Mouse (Mus musculus) intestine, postnatal 0 days (tissue): ENCODE measurements around the gene Plppr4. TPM values are rescaled to one million over a fixed set of nuclear protein-coding genes. Genes with fewer than 3 reads are reported as not detected.

Experiments
- ATAC-seq: fragments of 200-750 bp; cut with Nextera tagmentation; 2 replicates; pipeline ENCODE4 v1.8.0; 2017; ENCODE audit warnings: mild to moderate bottlenecking, moderate TSS enrichment, moderate library complexity
- H3K27ac ChIP-seq: fragments of 300-500 bp; sonication (generic); 2 replicates; pipeline ENCODE4 v1.5.1; 2014; ENCODE audit warnings: mild to moderate bottlenecking, low read depth, low read length, moderate library complexity
- H3K27me3 ChIP-seq: fragments of 300-500 bp; sonication (generic); replicated peaks from 2 replicates; pipeline ENCODE4 v1.6.1; 2014; ENCODE audit warnings: low read length, mixed read lengths; ENCODE audit not compliant: control insufficient read depth, insufficient read depth
- H3K36me3 ChIP-seq: fragments of 300-500 bp; sonication (generic); 2 replicates; pipeline ENCODE4 v1.6.1; 2014; ENCODE audit warnings: mild to moderate bottlenecking, moderate library complexity; ENCODE audit not compliant: control insufficient read depth, insufficient read depth
- H3K4me1 ChIP-seq: fragments of 300-500 bp; sonication (generic); replicated peaks from 2 replicates; pipeline ENCODE4 v1.6.1; 2014; ENCODE audit warnings: antibody characterized with exemption, low read length, mixed read lengths; ENCODE audit not compliant: control insufficient read depth, insufficient read depth
- H3K4me2 ChIP-seq: fragments of 300-500 bp; sonication (generic); replicated peaks from 2 replicates; pipeline ENCODE4 v1.6.1; 2014; ENCODE audit warnings: low read depth, mild to moderate bottlenecking, moderate library complexity
- H3K4me3 ChIP-seq: fragments of 300-500 bp; sonication (generic); 2 replicates; pipeline ENCODE4 v1.5.1; 2014; ENCODE audit warnings: low read depth, low read length
- H3K9ac ChIP-seq: fragments of 300-500 bp; sonication (generic); 2 replicates; pipeline ENCODE4 v1.6.1; 2014; ENCODE audit warnings: mild to moderate bottlenecking, low read depth, low read length
- H3K9me3 ChIP-seq: fragments of 300-500 bp; sonication (generic); 2 replicates; pipeline ENCODE4 v1.6.1; 2016; ENCODE audit warnings: mixed run types; ENCODE audit not compliant: control insufficient read depth
- CTCF ChIP-seq: sonication (generic); IDR thresholded peaks from 2 replicates; pipeline ENCODE4 v1.5.1; 2016; ENCODE audit warnings: low read depth, mild to moderate bottlenecking, control low read depth, antibody characterized with exemption, moderate library complexity
- WGBS: fragments of 180-500 bp; shearing (Covaris S2); extraction: QIAGEN DNeasy Blood & Tissue Kit; methylation state at CpG from one replicate; pipeline ENCODE4 v1.1.7; 2014; 5-methylcytosine and 5-hydroxymethylcytosine counted together
- polyA plus RNA-seq: library from polyadenylated mRNA; unstranded; fragments of >200 nt; fragmentation: Nextera tagmentation; extraction: Ambion mirVana; gene quantifications from 2 replicates; pipeline ENCODE4 v1.2.1, GENCODE M21; 2015

Plppr4 gene
- 0.40 and 0.54 TPM in 2 replicates for polyA plus RNA-seq

DNA sequence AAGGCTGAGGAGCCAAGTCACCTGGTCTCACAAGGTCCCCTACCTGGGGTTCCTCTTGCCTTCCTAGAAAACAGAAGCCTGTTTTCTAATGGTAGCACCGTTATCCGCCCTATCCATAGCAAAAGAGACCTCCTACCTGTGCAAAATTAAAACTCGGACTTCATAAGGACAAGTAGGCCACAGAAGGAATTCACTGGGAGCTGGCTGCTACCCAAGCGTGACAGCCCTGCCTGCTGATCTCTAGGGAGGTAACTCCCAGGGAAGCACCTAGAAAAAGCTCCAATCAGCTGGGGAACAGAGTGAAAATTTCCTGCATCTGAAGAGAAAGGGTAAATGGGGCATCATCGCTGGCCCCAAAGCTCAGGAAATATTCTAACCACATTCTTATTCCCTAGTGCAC, at the start of gene Plppr4:
Gene Plppr4 (minus strand): TSS at position 349 of the 400 bp plus-strand sequence.
- TF ChIP-seq CTCF = no peak
- Histone ChIP-seq H3K9me3 (no peaks in the 10 kb centered on the region), H3K4me1 (no peaks in the 10 kb centered on the region), H3K9ac (no peak within 1 kb of the TSS), H3K27ac (no peak within 1 kb of the TSS), H3K36me3 (no peaks in the 10 kb centered on the region), H3K4me3 (peak within 1 kb of the TSS; percentile 32), H3K4me2 (peak within 1 kb of the TSS; percentile 72), H3K27me3 (peaks cover 3% of the 10 kb centered on the region; the same call in 1 of the 2 replicates)
- 45% methylated on average over 5 of the region's 5 CpGs for WGBS
- no peak for ATAC-seq

DNA sequence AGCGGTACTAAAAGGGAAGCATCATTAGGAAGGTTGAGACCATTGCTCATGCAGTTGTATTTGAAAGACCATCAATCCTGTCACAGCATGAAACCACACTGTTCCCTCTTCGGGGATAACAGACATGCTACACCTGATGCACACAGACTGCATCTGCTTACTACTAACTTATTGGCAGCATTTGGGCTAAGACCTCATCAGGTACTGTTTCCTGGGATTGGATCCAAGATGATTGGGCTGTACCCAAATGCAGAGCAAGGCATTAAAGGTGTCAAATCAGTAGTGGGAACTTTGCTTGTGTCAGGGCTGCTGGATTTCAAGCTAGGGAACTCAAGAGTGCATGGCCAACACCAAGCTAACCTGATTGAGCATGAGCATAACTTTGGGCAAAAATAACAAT, 45.1 kb upstream of the Plppr4 start:
- Histone ChIP-seq H3K4me1 (no peaks in the 10 kb centered on the region), H3K4me3 (no peak overlapping the region), H3K27ac (no peak overlapping the region), H3K9ac (no peak overlapping the region), H3K4me2 (no peak overlapping the region), H3K27me3 (no peaks in the 10 kb centered on the region), H3K36me3 (no peaks in the 10 kb centered on the region), H3K9me3 (no peaks in the 10 kb centered on the region)
- no peak for TF ChIP-seq CTCF
- 95% methylated on average over 2 of the region's 2 CpGs for WGBS
- ATAC-seq = no peak

DNA sequence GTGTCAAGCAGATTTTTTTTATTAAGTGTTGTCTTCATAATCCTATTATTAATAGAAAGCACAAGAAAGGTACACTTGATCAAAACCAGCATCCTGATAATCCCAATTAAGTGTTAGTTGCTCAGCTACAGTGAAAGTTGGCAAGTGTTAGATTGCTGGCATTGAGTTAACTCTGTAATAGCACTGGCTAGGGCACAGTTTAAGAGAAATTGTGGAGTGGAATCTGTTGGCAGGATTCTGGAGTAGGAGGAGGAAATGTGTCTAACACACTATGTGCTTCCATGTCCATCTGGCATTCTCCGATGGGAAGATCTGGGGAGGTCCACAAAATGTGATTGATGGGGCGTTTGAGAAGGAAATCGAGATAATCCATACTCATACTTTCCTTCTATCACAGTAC, 43.1 kb upstream of the Plppr4 start:
- no peak overlapping the region for H3K4me2 ChIP-seq
- WGBS = 85% methylated on average over 3 of the region's 3 CpGs

DNA sequence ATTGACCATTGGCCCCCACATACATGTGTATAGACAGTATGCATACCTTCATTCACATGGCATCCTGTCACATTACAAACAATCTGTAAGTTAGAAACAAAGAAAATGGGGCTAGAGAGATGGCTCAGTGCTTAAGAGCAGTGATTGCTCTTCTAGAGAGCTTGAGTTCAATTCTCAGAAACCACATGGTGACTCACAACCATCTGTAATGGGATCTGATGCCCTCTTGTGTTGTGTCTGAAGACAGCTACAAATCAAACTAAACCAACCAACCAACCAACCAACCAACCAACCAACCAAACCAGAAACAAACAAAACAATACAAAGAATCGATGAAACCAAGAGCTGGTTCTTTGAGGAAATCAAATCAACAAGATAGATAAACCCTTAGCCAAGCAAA, 5.4 kb upstream of the Plppr4 start:
- H3K27ac ChIP-seq = no peak overlapping the region
- WGBS = 78% methylated on average over 1 of the region's 1 CpGs
- no peak overlapping the region for H3K9ac ChIP-seq
- H3K4me1 ChIP-seq = no peaks in the 10 kb centered on the region
- no peak overlapping the region for H3K4me3 ChIP-seq
- H3K4me2 ChIP-seq = no peak overlapping the region
- H3K36me3 ChIP-seq = no peaks in the 10 kb centered on the region
- H3K9me3 ChIP-seq = no peaks in the 10 kb centered on the region
- no peak for ATAC-seq
- no peak for TF ChIP-seq CTCF
- no peaks in the 10 kb centered on the region for H3K27me3 ChIP-seq

More for the DNA sequence above, 43.1 kb upstream of the Plppr4 start:
- H3K9ac ChIP-seq = no peak overlapping the region
- TF ChIP-seq CTCF = no peak
- H3K4me3 ChIP-seq = no peak overlapping the region
- H3K4me1 ChIP-seq = no peaks in the 10 kb centered on the region
- H3K27ac ChIP-seq = no peak overlapping the region
- H3K27me3 ChIP-seq = no peaks in the 10 kb centered on the region
- no peaks in the 10 kb centered on the region for H3K9me3 ChIP-seq
- no peaks in the 10 kb centered on the region for H3K36me3 ChIP-seq
- ATAC-seq = no peak

DNA sequence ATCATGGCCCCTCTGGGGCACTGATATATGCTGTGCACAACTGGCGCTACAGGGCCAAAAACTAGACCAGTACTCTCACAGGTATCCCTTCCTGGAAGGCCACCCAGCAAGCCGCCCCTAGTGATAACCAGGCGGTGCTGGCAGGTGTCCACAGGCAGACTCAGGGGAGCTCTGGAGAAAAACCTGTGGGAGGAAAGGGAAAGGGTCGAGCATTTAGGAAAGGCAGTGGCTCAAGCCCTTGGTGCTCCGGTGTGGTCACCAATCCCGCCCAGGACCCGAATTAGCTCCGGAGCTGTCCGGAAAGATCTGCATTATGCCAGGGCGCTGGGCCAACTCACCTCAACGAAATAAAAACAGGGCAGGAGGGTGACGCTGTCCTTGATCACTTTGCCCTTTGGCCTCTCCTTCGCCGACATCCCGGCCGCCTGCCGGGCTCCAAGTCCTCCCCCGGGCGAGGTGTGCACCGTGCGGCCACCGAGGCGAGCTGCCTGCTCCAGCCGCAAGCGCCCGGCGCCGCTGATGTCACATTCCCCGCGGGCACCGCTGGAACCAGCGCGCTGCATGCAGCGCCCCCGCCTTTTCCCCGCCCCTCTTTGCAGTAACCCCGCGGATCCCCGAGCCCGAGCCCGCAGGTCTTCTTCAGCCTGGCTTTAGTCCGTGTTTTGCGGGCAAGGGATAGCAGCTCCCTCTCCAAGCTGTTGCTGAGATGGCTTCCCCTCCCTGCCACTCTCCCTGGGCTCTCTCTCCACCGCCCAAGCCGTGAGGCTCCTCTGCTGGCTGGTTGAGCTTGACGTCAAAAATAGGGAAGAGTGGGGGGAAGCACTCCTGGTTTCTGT, 772 bp downstream of the Plppr4 start:
- Histone ChIP-seq H3K4me1 (no peaks in the 10 kb centered on the region), H3K27me3 (peaks cover 3% of the 10 kb centered on the region; the same call in 1 of the 2 replicates), H3K36me3 (no peaks in the 10 kb centered on the region), H3K27ac (no peak overlapping the region), H3K9ac (no peak overlapping the region), H3K9me3 (no peaks in the 10 kb centered on the region), H3K4me3 (peak overlapping the region; percentile 32), H3K4me2 (peak overlapping the region; percentile 72)
- 2% methylated on average over 44 of the region's 46 CpGs for WGBS
- ATAC-seq = peak; percentile 69
- TF ChIP-seq CTCF = no peak

DNA sequence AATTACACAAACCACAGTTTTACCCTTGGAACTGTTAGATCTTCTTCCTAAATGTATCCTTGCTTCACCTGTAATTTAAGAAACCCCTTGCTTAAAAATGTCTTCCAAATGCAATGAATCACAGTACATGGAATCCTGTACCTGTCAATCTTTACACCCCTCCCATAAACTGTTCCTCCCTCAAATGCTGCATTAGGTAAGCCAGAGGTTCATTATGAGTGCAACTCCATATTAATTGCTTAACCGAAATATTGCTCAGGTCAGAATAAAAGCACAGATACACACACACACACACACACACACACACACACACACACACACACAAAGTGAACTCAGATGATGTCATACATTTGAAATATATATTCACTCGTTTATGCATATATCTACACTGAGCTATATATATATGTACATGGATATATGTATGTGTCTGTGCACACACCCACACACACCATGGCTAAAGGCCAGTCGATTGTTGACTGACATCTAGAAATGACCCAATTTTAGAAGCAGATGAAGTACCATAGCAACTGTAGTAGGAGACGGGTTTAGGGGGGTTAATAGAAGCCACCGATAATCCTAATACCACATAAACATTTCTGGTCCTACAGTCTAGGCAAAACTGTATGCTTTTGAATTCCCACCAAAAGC, 1.6 kb downstream of the Plppr4 start:
- Histone ChIP-seq H3K27ac (no peak overlapping the region), H3K4me1 (no peaks in the 10 kb centered on the region), H3K4me2 (no peak overlapping the region), H3K9me3 (no peaks in the 10 kb centered on the region), H3K27me3 (peaks cover 3% of the 10 kb centered on the region; the same call in 1 of the 2 replicates), H3K4me3 (no peak overlapping the region), H3K36me3 (no peaks in the 10 kb centered on the region), H3K9ac (no peak overlapping the region)
- no peak for TF ChIP-seq CTCF
- WGBS = 84% methylated on average over 5 of the region's 5 CpGs
- ATAC-seq = no peak
